Comparison of ENCODE assay signal across 11 mouse cellular contexts in the genomic region with DNA sequence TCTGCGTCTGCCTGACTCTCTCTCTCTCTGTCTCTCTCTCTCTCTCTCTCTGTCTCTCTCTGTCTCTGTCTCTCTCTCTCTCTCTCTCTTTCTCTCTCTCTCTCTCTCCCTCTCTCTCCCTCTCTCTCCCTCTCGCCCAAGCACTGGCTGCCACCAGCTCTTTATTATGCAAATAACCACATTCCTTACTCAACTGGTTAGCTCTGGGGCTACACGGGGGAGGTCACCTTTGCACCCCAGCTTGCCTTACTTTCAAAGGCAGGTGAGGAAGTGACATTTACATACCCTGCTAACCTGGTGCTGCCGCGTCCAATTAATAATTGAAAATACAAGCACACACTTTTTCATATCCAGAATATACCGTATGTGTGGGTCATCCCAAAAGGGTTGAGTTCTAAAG.
A peak's percentile ranks its signal among the peaks of the same experiment; 100 is the strongest.
DNase-seq lines count a peak whose midpoint lies in the region; ATAC-seq and TF ChIP-seq lines count a peak whose summit lies in the region.
"Had no signal": no experiment of that assay in that cellular context is flagged by ENCODE, and none has a peak within 500 bp of the region (broad histone marks: within the 10 kb centered on the region; RNA-seq: fewer than 3 reads in every experiment).

No protein-coding gene starts in this region.

- H3K36me3 ChIP-seq in hindbrain, embryonic 13.5 days = no peaks in the 10 kb centered on the region
- H3K36me3 ChIP-seq in hindbrain, embryonic 10.5 days = no peaks in the 10 kb centered on the region
- H3K36me3 ChIP-seq in hindbrain, postnatal 0 days (ENCODE audit: insufficient read depth, low read length) = no peaks in the 10 kb centered on the region
- no peaks in the 10 kb centered on the region for H3K36me3 ChIP-seq in stomach, embryonic 16.5 days (ENCODE audit: control insufficient read depth, insufficient read depth, low read length)
- H3K36me3 ChIP-seq: limb, embryonic 15.5 days had no signal

- H3K9ac ChIP-seq in hindbrain, embryonic 13.5 days = no peak overlapping the region
- no peak overlapping the region for H3K9ac ChIP-seq in hindbrain, postnatal 0 days (replicated peaks; ENCODE audit: low read length)
- no peak overlapping the region for H3K9ac ChIP-seq in stomach, embryonic 16.5 days (ENCODE audit: low read length)
- H3K9ac ChIP-seq: limb, embryonic 15.5 days had no signal

- TF ChIP-seq CTCF in hindbrain, postnatal 0 days (IDR thresholded peaks at IDR 0.05; ENCODE audit: low read depth) = no peak

- no peak for ATAC-seq in hindbrain, embryonic 13.5 days (ENCODE audit: low FRiP score)
- no peak for ATAC-seq in hindbrain, postnatal 0 days
- ATAC-seq in stomach, embryonic 16.5 days (ENCODE audit: insufficient read depth, low FRiP score) = no peak
- ATAC-seq in erythroblast, adult 5-6 weeks (replicated peaks; ENCODE audit: low FRiP score, poor library complexity, severe bottlenecking) = no peak

- DNase-seq in hindbrain, embryonic 10.5 days (ENCODE audit: low spot score) = no peak
- DNase-seq in hindbrain, postnatal 0 days (ENCODE audit: low spot score) = no peak
- DNase-seq in kidney, postnatal 25 days = peak; percentile 35 to 77
- no peak for DNase-seq in adrenal gland, postnatal 14 days
- DNase-seq: cerebellum, adult 9-11 months; lung, postnatal 14 days; thymus, postnatal 4 days had no signal

- H3K4me3 ChIP-seq in hindbrain, embryonic 13.5 days = no peak overlapping the region
- no peak overlapping the region for H3K4me3 ChIP-seq in hindbrain, embryonic 10.5 days
- no peak overlapping the region for H3K4me3 ChIP-seq in hindbrain, postnatal 0 days (ENCODE audit: low read length)
- peak overlapping the region; percentile 26 for H3K4me3 ChIP-seq in stomach, embryonic 16.5 days (replicated peaks; ENCODE audit: low read length)
- H3K4me3 ChIP-seq: limb, embryonic 15.5 days had no signal

- 10% methylated on average over 6 of the region's 6 CpGs for WGBS in hindbrain, embryonic 13.5 days
- 10% methylated on average over 6 of the region's 6 CpGs for WGBS in hindbrain, embryonic 10.5 days
- 12% methylated on average over 6 of the region's 6 CpGs for WGBS in hindbrain, postnatal 0 days
- 26% methylated on average over 6 of the region's 6 CpGs for WGBS in stomach, embryonic 16.5 days

- no peak overlapping the region for H3K27ac ChIP-seq in hindbrain, embryonic 13.5 days
- H3K27ac ChIP-seq in hindbrain, embryonic 10.5 days = no peak overlapping the region
- no peak overlapping the region for H3K27ac ChIP-seq in hindbrain, postnatal 0 days
- no peak overlapping the region for H3K27ac ChIP-seq in stomach, embryonic 16.5 days (ENCODE audit: low read length)
- H3K27ac ChIP-seq: limb, embryonic 15.5 days had no signal

- no peaks in the 10 kb centered on the region for H3K27me3 ChIP-seq in hindbrain, embryonic 13.5 days
- no peaks in the 10 kb centered on the region for H3K27me3 ChIP-seq in hindbrain, embryonic 10.5 days (ENCODE audit: insufficient read depth, poor library complexity, severe bottlenecking)
- H3K27me3 ChIP-seq in hindbrain, postnatal 0 days (ENCODE audit: insufficient read depth, low read length) = no peaks in the 10 kb centered on the region
- H3K27me3 ChIP-seq in stomach, embryonic 16.5 days (ENCODE audit: control insufficient read depth, insufficient read depth, low read length) = no peaks in the 10 kb centered on the region
- H3K27me3 ChIP-seq: limb, embryonic 15.5 days had no signal

- no peaks in the 10 kb centered on the region for H3K9me3 ChIP-seq in hindbrain, embryonic 13.5 days
- no peaks in the 10 kb centered on the region for H3K9me3 ChIP-seq in hindbrain, embryonic 10.5 days
- H3K9me3 ChIP-seq in hindbrain, postnatal 0 days (ENCODE audit: low read length) = no peaks in the 10 kb centered on the region
- no peaks in the 10 kb centered on the region for H3K9me3 ChIP-seq in stomach, embryonic 16.5 days (replicated peaks; ENCODE audit: control insufficient read depth, low read length)
- H3K9me3 ChIP-seq: limb, embryonic 15.5 days had no signal

- H3K4me1 ChIP-seq in hindbrain, embryonic 13.5 days (replicated peaks) = peaks cover 17% of the 10 kb centered on the region
- H3K4me1 ChIP-seq in hindbrain, embryonic 10.5 days (replicated peaks) = peaks cover 6% of the 10 kb centered on the region
- H3K4me1 ChIP-seq in hindbrain, postnatal 0 days (ENCODE audit: insufficient read depth, low read length) = no peaks in the 10 kb centered on the region
- no peaks in the 10 kb centered on the region for H3K4me1 ChIP-seq in stomach, embryonic 16.5 days (ENCODE audit: control insufficient read depth, insufficient read depth, low read length)

- H3K4me2 ChIP-seq in hindbrain, embryonic 13.5 days = peak overlapping the region; percentile 10; the same call in 1 of the 2 replicates
- peak overlapping the region; percentile 19 for H3K4me2 ChIP-seq in hindbrain, postnatal 0 days (ENCODE audit: low read depth, low read length)
- peak overlapping the region; percentile 43; the same call in 1 of the 2 replicates for H3K4me2 ChIP-seq in stomach, embryonic 16.5 days (ENCODE audit: low read depth, low read length)
- H3K4me2 ChIP-seq: limb, embryonic 15.5 days had no signal

Comparison
In these comparisons a context has a peak if more than half of its experiments do, and no peak if none do; other contexts are left out.
1. DNase-seq: peak in kidney, postnatal 25 days (2 of 2); none in hindbrain, embryonic 10.5 days (single experiment), hindbrain, postnatal 0 days (single experiment) and adrenal gland, postnatal 14 days (single experiment).
2. Peak in every context shown above with its lines, with median percentiles within 50 percentile points of each other: H3K4me2 ChIP-seq.